Mouse (Mus musculus) gastrocnemius, adult 18-20 months (tissue): ENCODE results near the gene Aldh3b3. TPM values are rescaled to one million over a fixed set of nuclear protein-coding genes. Genes with fewer than 3 reads are reported as not detected.
"Not testable (repeated sequence)": the region's sequence is repeated elsewhere in the genome, so short reads cannot be mapped to it uniquely, and the experiment has no call there.

ENCODE experiments used
- DNase-seq: peaks from one replicate; pipeline ENCODE4 v3.0.0; 2021; ENCODE audit warnings: low spot score
- total RNA-seq, 2 experiments: library from RNA; stranded (reverse); gene quantifications; 2 replicates each; pipeline ENCODE4 v1.2.3; 2021

The Aldh3b3 gene
- total RNA-seq, 2 experiments from 2014 or later: not detected

GRCm38 (mm10) chr19:3935896-3936850, 22.3 kb upstream of the Aldh3b3 start:
- DNase-seq: peak; percentile 64

GRCm38 (mm10) chr19:3942315-3942714, 16.1 kb upstream of the Aldh3b3 start:
- no peak for DNase-seq

- DNase-seq: no peak
Observed at GRCm38 (mm10) chr19:3942986-3943735, 15.3 kb upstream of the Aldh3b3 start.

- DNase-seq: no peak
Observed at GRCm38 (mm10) chr19:3945872-3946564, 12.4 kb upstream of the Aldh3b3 start.

GRCm38 (mm10) chr19:3946715-3947114, 11.7 kb upstream of the Aldh3b3 start:
- peak; percentile 49 for DNase-seq

GRCm38 (mm10) chr19:3947813-3948212, 10.6 kb upstream of the Aldh3b3 start:
- DNase-seq: no peak

GRCm38 (mm10) chr19:3948546-3948945, 9.9 kb upstream of the Aldh3b3 start:
- DNase-seq: no peak

GRCm38 (mm10) chr19:3950331-3950730, 8.1 kb upstream of the Aldh3b3 start:
- no peak for DNase-seq

- DNase-seq: no peak
Observed at GRCm38 (mm10) chr19:3951461-3951860, 7.0 kb upstream of the Aldh3b3 start.

- no peak for DNase-seq
Observed at GRCm38 (mm10) chr19:3952099-3952498, 6.3 kb upstream of the Aldh3b3 start.

- DNase-seq: no peak
Observed at GRCm38 (mm10) chr19:3955033-3955432, 3.4 kb upstream of the Aldh3b3 start.

GRCm38 (mm10) chr19:3955804-3956203, 2.6 kb upstream of the Aldh3b3 start:
- no peak for DNase-seq

- not testable (repeated sequence) for DNase-seq
Observed at GRCm38 (mm10) chr19:3957296-3958036, 979 bp upstream of the Aldh3b3 start.

GRCm38 (mm10) chr19:3959030-3959429, 585 bp downstream of the Aldh3b3 start:
- no peak for DNase-seq

GRCm38 (mm10) chr19:3960211-3960610, 1.8 kb downstream of the Aldh3b3 start:
- no peak for DNase-seq

- not testable (repeated sequence) for DNase-seq
Observed at GRCm38 (mm10) chr19:3961805-3962204, 3.4 kb downstream of the Aldh3b3 start.

- DNase-seq: no peak
Observed at GRCm38 (mm10) chr19:3962469-3962868, 4.0 kb downstream of the Aldh3b3 start.

- no peak for DNase-seq
Observed at GRCm38 (mm10) chr19:3964030-3964429, 5.6 kb downstream of the Aldh3b3 start.

GRCm38 (mm10) chr19:3966330-3967075, 8.1 kb downstream of the Aldh3b3 start:
- DNase-seq: no peak

- no peak for DNase-seq
Observed at GRCm38 (mm10) chr19:3967258-3967657, 8.8 kb downstream of the Aldh3b3 start.
